Mouse (Mus musculus) embryonic facial prominence, embryonic 11.5 days (tissue): ENCODE results near the gene Gns. TPM values are rescaled to one million over a fixed set of nuclear protein-coding genes. Genes with fewer than 3 reads are reported as not detected.

Experiments used
- ATAC-seq: fragments of 200-750 bp; cut with Nextera tagmentation; replicated peaks from 2 replicates; pipeline ENCODE4 v1.8.0; 2017; ENCODE audit warnings: low read depth; ENCODE audit not compliant: insufficient number of reproducible peaks, low FRiP score, low TSS enrichment
- DNase-seq: peaks from one replicate; pipeline ENCODE4 v3.0.0-alpha.2; 2015; ENCODE audit warnings: low spot score
- H3K27ac ChIP-seq: fragments of 300-500 bp; sonication (generic); replicated peaks from 2 replicates; pipeline ENCODE4 v1.5.1; 2014; ENCODE audit warnings: mild to moderate bottlenecking, low read depth, low read length, control low read depth
- H3K27me3 ChIP-seq: fragments of 300-500 bp; sonication (generic); 2 replicates; pipeline ENCODE4 v1.6.1; 2014; ENCODE audit warnings: mild to moderate bottlenecking, low read length, moderate library complexity, mixed read lengths; ENCODE audit not compliant: control insufficient read depth, insufficient read depth
- H3K36me3 ChIP-seq: fragments of 300-500 bp; sonication (generic); replicated peaks from 2 replicates; pipeline ENCODE4 v1.6.1; 2014; ENCODE audit warnings: low read depth, mild to moderate bottlenecking, low read length, moderate library complexity, mixed read lengths; ENCODE audit not compliant: control insufficient read depth, insufficient read depth
- H3K4me1 ChIP-seq: fragments of 300-500 bp; sonication (generic); 2 replicates; pipeline ENCODE4 v1.6.1; 2014; ENCODE audit warnings: low read length, mixed read lengths; ENCODE audit not compliant: control insufficient read depth, insufficient read depth
- H3K4me2 ChIP-seq: fragments of 300-500 bp; sonication (generic); 2 replicates; pipeline ENCODE4 v1.6.1; 2014; ENCODE audit warnings: low read depth, mild to moderate bottlenecking, control low read depth, low read length, moderate library complexity
- H3K4me3 ChIP-seq: fragments of 300-500 bp; sonication (generic); 2 replicates; pipeline ENCODE4 v1.5.1; 2014; ENCODE audit warnings: low read depth, low read length, control low read depth
- H3K9ac ChIP-seq: fragments of 300-500 bp; sonication (generic); replicated peaks from 2 replicates; pipeline ENCODE4 v1.6.1; 2014; ENCODE audit warnings: mild to moderate bottlenecking, control low read depth, low read length
- H3K9me3 ChIP-seq: fragments of 300-500 bp; sonication (generic); replicated peaks from 2 replicates; pipeline ENCODE4 v1.6.1; 2016; ENCODE audit warnings: mild to moderate bottlenecking, low read length, inconsistent platforms, mixed read lengths; ENCODE audit not compliant: control insufficient read depth
- WGBS: fragments of 180-500 bp; shearing (Covaris S2); extraction: QIAGEN DNeasy Blood & Tissue Kit; methylation state at CpG from one replicate; pipeline ENCODE4 v1.1.7; 2014; 5-methylcytosine and 5-hydroxymethylcytosine counted together
- polyA plus RNA-seq: library from polyadenylated mRNA; unstranded; fragments of >200 nt; fragmentation: Nextera tagmentation; extraction: Ambion mirVana; gene quantifications from 2 replicates; pipeline ENCODE4 v1.2.1, GENCODE M21; 2014

Gene Gns
- polyA plus RNA-seq, 1 experiment from 2014 or later, result 45.3 TPM

GRCm38 (mm10) chr10:121436693-121437092, 71.8 kb downstream of the Gns start:
- H3K27me3 ChIP-seq, result no peaks in the 10 kb centered on the region
- H3K36me3 ChIP-seq, result no peaks in the 10 kb centered on the region
- no peak overlapping the region for H3K4me3 ChIP-seq
- ATAC-seq, result no peak
- H3K9me3 ChIP-seq, result no peaks in the 10 kb centered on the region
- H3K4me1 ChIP-seq, result peaks cover 5% of the 10 kb centered on the region
- peak; percentile 45 for DNase-seq
- no peak overlapping the region for H3K4me2 ChIP-seq
- WGBS, result 31% methylated on average over 4 of the region's 4 CpGs
- no peak overlapping the region for H3K9ac ChIP-seq
- H3K27ac ChIP-seq, result peak overlapping the region; percentile 69

GRCm38 (mm10) chr10:121438109-121438508, 73.2 kb downstream of the Gns start:
- no peak overlapping the region for H3K4me3 ChIP-seq
- H3K27me3 ChIP-seq, result no peaks in the 10 kb centered on the region
- H3K9me3 ChIP-seq, result no peaks in the 10 kb centered on the region
- no peak overlapping the region for H3K27ac ChIP-seq
- no peak overlapping the region for H3K9ac ChIP-seq
- DNase-seq (no peak), ATAC-seq (no peak)
- 65% methylated on average over 6 of the region's 8 CpGs for whole genome bisulfite sequencing
- H3K4me2 ChIP-seq, result no peak overlapping the region
- no peaks in the 10 kb centered on the region for H3K36me3 ChIP-seq
- H3K4me1 ChIP-seq, result peaks cover 5% of the 10 kb centered on the region

GRCm38 (mm10) chr10:121439310-121439731, 74.4 kb downstream of the Gns start:
- Histone ChIP-seq H3K9ac (no peak overlapping the region), H3K4me3 (no peak overlapping the region), H3K36me3 (no peaks in the 10 kb centered on the region), H3K4me1 (peaks cover 4% of the 10 kb centered on the region), H3K27me3 (no peaks in the 10 kb centered on the region), H3K4me2 (no peak overlapping the region), H3K9me3 (no peaks in the 10 kb centered on the region), H3K27ac (no peak overlapping the region)
- WGBS, result 84% methylated on average over 12 of the region's 12 CpGs
- DNase-seq (no peak), ATAC-seq (no peak)

GRCm38 (mm10) chr10:121443791-121444190, 78.9 kb downstream of the Gns start:
- H3K36me3 ChIP-seq, result no peaks in the 10 kb centered on the region
- ATAC-seq (no peak), DNase-seq (no peak)
- H3K9me3 ChIP-seq, result no peaks in the 10 kb centered on the region
- no peaks in the 10 kb centered on the region for H3K27me3 ChIP-seq
- H3K4me3 ChIP-seq, result no peak overlapping the region
- H3K27ac ChIP-seq, result no peak overlapping the region
- no peaks in the 10 kb centered on the region for H3K4me1 ChIP-seq
- H3K9ac ChIP-seq, result no peak overlapping the region
- H3K4me2 ChIP-seq, result no peak overlapping the region
- WGBS, result 94% methylated on average over 9 of the region's 9 CpGs

GRCm38 (mm10) chr10:121444198-121444597, 79.3 kb downstream of the Gns start:
- no peak for DNase-seq
- Histone ChIP-seq H3K9ac (no peak overlapping the region), H3K4me1 (no peaks in the 10 kb centered on the region), H3K9me3 (no peaks in the 10 kb centered on the region), H3K4me3 (no peak overlapping the region), H3K36me3 (no peaks in the 10 kb centered on the region), H3K27me3 (no peaks in the 10 kb centered on the region), H3K4me2 (no peak overlapping the region), H3K27ac (no peak overlapping the region)
- 91% methylated on average over 7 of the region's 7 CpGs for WGBS
- no peak for ATAC-seq

- DNase-seq, result no peak
- Histone ChIP-seq H3K9ac (no peak overlapping the region), H3K9me3 (no peaks in the 10 kb centered on the region), H3K4me2 (no peak overlapping the region), H3K4me1 (no peaks in the 10 kb centered on the region), H3K27ac (no peak overlapping the region), H3K27me3 (no peaks in the 10 kb centered on the region), H3K4me3 (no peak overlapping the region), H3K36me3 (no peaks in the 10 kb centered on the region)
- WGBS, result 92% methylated on average over 8 of the region's 8 CpGs
- ATAC-seq, result no peak
Measured at GRCm38 (mm10) chr10:121445808-121446207, 80.9 kb downstream of the Gns start.

Other genes with a start within 250 kb of the Gns start
- gene Tbc1d30, start 13.8 kb upstream of the Gns start, polyA plus RNA-seq, result 2.7 TPM in 2 replicates
- 20.6 and 21.4 TPM in 2 replicates for gene Rassf3, start 111.3 kb downstream of the Gns start, polyA plus RNA-seq
- gene Tbk1, start 221.7 kb downstream of the Gns start, polyA plus RNA-seq, result 34.7 and 35.2 TPM in 2 replicates